1 mouse cellular context compared by ENCODE assay signal in genomic region chr2:28640461-28641424, GRCm38 (mm10).
TF ChIP-seq lines count a peak whose summit lies in the region.

Tsc1 (plus strand) TSS chr2:28641228.

TF ChIP-seq in MEL, 35 proteins besides CTCF, POLR2A, EP300 and RAD21 (continued from another document):
- no peak for TF ChIP-seq MYB (IDR thresholded peaks at IDR 0.05; ENCODE audit: low read depth, low read length)
- TF ChIP-seq HCFC1 (IDR thresholded peaks at IDR 0.05; ENCODE audit: low read depth, low read length) = peak; percentile 87
- peak; percentile 96 for TF ChIP-seq USF1 (IDR thresholded peaks at IDR 0.05; ENCODE audit: low read depth, low read length)
- peak; percentile 22; the same call in 1 of the 2 replicates for TF ChIP-seq ELF1 (IDR thresholded peaks at IDR 0.05; ENCODE audit: low read depth, low read length)
- TF ChIP-seq ZC3H11A (IDR thresholded peaks at IDR 0.05; ENCODE audit: low read depth, low read length) = no peak
